Comparison of ENCODE assay signal across 17 mouse cellular contexts in the genomic region with DNA sequence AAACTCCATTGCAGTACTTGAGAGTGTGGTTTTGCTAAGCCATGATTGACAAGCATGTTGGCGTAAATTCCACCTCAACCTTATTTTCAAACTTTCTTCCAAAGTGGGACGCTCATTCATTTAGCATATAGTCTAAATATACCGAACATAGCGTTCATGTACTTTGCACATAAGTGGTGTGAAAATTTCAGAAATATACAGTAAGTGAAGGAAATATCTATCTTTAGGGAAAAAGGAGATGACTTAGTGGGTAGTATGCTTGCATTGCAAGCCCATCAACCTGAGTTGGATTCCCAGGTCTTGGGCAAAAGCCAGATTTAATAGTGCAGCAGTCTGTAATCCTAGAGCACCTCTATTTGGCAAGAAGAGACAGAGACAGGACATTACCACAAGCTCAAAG.
"Had no signal": no experiment of that assay in that cellular context is flagged by ENCODE, and none has a peak within 500 bp of the region (broad histone marks: within the 10 kb centered on the region; RNA-seq: fewer than 3 reads in every experiment).

No protein-coding gene starts in this region.

- H3K4me3 ChIP-seq: lung, embryonic 15.5 days; megakaryocyte, embryonic 14.5 days; midbrain, embryonic 13.5 days; midbrain, embryonic 15.5 days; neural tube, embryonic 12.5 days; stomach, embryonic 15.5 days had no signal

- H3K4me2 ChIP-seq: lung, embryonic 15.5 days; midbrain, embryonic 11.5 days; midbrain, embryonic 13.5 days; midbrain, embryonic 15.5 days; neural tube, embryonic 12.5 days; stomach, embryonic 15.5 days had no signal

- H3K27me3 ChIP-seq: lung, embryonic 15.5 days; megakaryocyte, embryonic 14.5 days; midbrain, embryonic 13.5 days; midbrain, embryonic 15.5 days; neural tube, embryonic 12.5 days; stomach, embryonic 15.5 days had no signal

- H3K36me3 ChIP-seq: lung, embryonic 15.5 days; midbrain, embryonic 13.5 days; midbrain, embryonic 15.5 days; neural tube, embryonic 12.5 days; stomach, embryonic 15.5 days had no signal

- H3K27ac ChIP-seq: lung, embryonic 15.5 days; macrophage; midbrain, embryonic 13.5 days; midbrain, embryonic 15.5 days; neural tube, embryonic 12.5 days; stomach, embryonic 15.5 days; stomach, postnatal 0 days had no signal

- DNase-seq: lung, adult 2 months; lung, postnatal 14 days; lung, postnatal 36 days; right cerebral cortex, postnatal 14 days; thymus, adult 2 months; thymus, postnatal 25 days; thymus, postnatal 4 days had no signal

- H3K9ac ChIP-seq: lung, embryonic 15.5 days; midbrain, embryonic 13.5 days; midbrain, embryonic 15.5 days; neural tube, embryonic 12.5 days; stomach, embryonic 15.5 days had no signal

- H3K9me3 ChIP-seq: lung, embryonic 15.5 days; megakaryocyte, embryonic 14.5 days; midbrain, embryonic 13.5 days; midbrain, embryonic 15.5 days; neural tube, embryonic 12.5 days; stomach, embryonic 15.5 days had no signal

- ATAC-seq: lung, postnatal 0 days; midbrain, embryonic 13.5 days; midbrain, embryonic 15.5 days had no signal

- H3K4me1 ChIP-seq: lung, embryonic 15.5 days; megakaryocyte, embryonic 14.5 days; midbrain, embryonic 13.5 days; midbrain, embryonic 15.5 days; neural tube, embryonic 12.5 days; stomach, embryonic 15.5 days had no signal
